In genomic region chr12:80218784-80219183, GRCm38 (mm10) we compare ENCODE assay signal across 14 mouse cellular contexts. TPM values are rescaled to one million over a fixed set of nuclear protein-coding genes. Genes with fewer than 3 reads are reported as not detected.
DNase-seq lines count a peak whose midpoint lies in the region; ATAC-seq and TF ChIP-seq lines count a peak whose summit lies in the region.
"Had no signal": no experiment of that assay in that cellular context is flagged by ENCODE, and none has a peak within 500 bp of the region (broad histone marks: within the 10 kb centered on the region; RNA-seq: fewer than 3 reads in every experiment).

No protein-coding gene starts in this region.

- no peak overlapping the region for H3K4me2 ChIP-seq in heart, embryonic 14.5 days (ENCODE audit: low read length)
- 0 out of 2 replicates have a peak overlapping the region, but pooled peaks have one; percentile 16 for H3K4me2 ChIP-seq in intestine, embryonic 14.5 days (ENCODE audit: low read length)
- no peak overlapping the region for H3K4me2 ChIP-seq in liver, embryonic 16.5 days (ENCODE audit: low read depth, low read length)
- H3K4me2 ChIP-seq: embryonic facial prominence, embryonic 13.5 days; forebrain, embryonic 12.5 days; neural tube, embryonic 15.5 days had no signal

- DNase-seq in heart, adult 8-10 months (ENCODE audit: low spot score): no peak
- DNase-seq in intestine, embryonic 14.5 days (ENCODE audit: low spot score): no peak
- DNase-seq in ovary, postnatal 36 days (ENCODE audit: low spot score): no peak
- no peak for DNase-seq in spleen, adult 12 weeks (ENCODE audit: low spot score)
- DNase-seq: adrenal gland, postnatal 36 days; thymus, adult 18-20 months had no signal

- peaks cover 2% of the 10 kb centered on the region; the same call in 1 of the 2 replicates for H3K36me3 ChIP-seq in heart, embryonic 14.5 days (ENCODE audit: control insufficient read depth, insufficient read depth, low read length)
- H3K36me3 ChIP-seq in E14TG2a.4 (ENCODE audit: insufficient read depth, low read length): peaks cover 44% of the 10 kb centered on the region
- 0 out of 2 replicates have a peak, but pooled peaks cover 5% of the 10 kb centered on the region for H3K36me3 ChIP-seq in intestine, embryonic 14.5 days (ENCODE audit: control insufficient read depth, insufficient read depth, low read length)
- H3K36me3 ChIP-seq in liver, embryonic 16.5 days (ENCODE audit: control insufficient read depth, insufficient read depth): no peaks in the 10 kb centered on the region
- H3K36me3 ChIP-seq: forebrain, embryonic 12.5 days; hindbrain, embryonic 10.5 days; neural tube, embryonic 15.5 days had no signal

- TF ChIP-seq CTCF in E14TG2a.4 (conservative IDR thresholded peaks at IDR 0.05; ENCODE audit: low read length): no peak

- 79% methylated on average over 3 of the region's 3 CpGs for WGBS in heart, embryonic 14.5 days
- 54% methylated on average over 3 of the region's 3 CpGs for WGBS in intestine, embryonic 14.5 days
- 54% methylated on average over 3 of the region's 3 CpGs for WGBS in liver, embryonic 16.5 days (ENCODE audit: insufficient replicate concordance)

- no peaks in the 10 kb centered on the region for H3K9me3 ChIP-seq in heart, embryonic 14.5 days (ENCODE audit: control insufficient read depth, low read length)
- H3K9me3 ChIP-seq in E14TG2a.4 (ENCODE audit: low read length): no peaks in the 10 kb centered on the region
- H3K9me3 ChIP-seq in intestine, embryonic 14.5 days (ENCODE audit: control insufficient read depth, low read length): no peaks in the 10 kb centered on the region
- no peaks in the 10 kb centered on the region for H3K9me3 ChIP-seq in liver, embryonic 16.5 days (replicated peaks; ENCODE audit: control insufficient read depth, low read length)
- H3K9me3 ChIP-seq: embryonic facial prominence, embryonic 13.5 days; forebrain, embryonic 12.5 days; hindbrain, embryonic 10.5 days; neural tube, embryonic 15.5 days had no signal

- peak overlapping the region; percentile 18 to 56; a peak in 2 of 4 replicates for H3K27ac ChIP-seq in heart, embryonic 14.5 days (replicated peaks in 1 of 2; ENCODE audit: control insufficient read depth in 1 of 2, insufficient read depth in 1 of 2, low read depth in 2 of 2, low read length in 2 of 2)
- peak overlapping the region; percentile 77 for H3K27ac ChIP-seq in intestine, embryonic 14.5 days (ENCODE audit: low read depth)
- peak overlapping the region; percentile 77 for H3K27ac ChIP-seq in liver, embryonic 16.5 days (ENCODE audit: low read length)
- H3K27ac ChIP-seq: embryonic facial prominence, embryonic 13.5 days; forebrain, embryonic 12.5 days; hindbrain, embryonic 10.5 days; neural tube, embryonic 15.5 days had no signal

- H3K4me3 ChIP-seq in heart, embryonic 14.5 days (ENCODE audit: control insufficient read depth in 1 of 2, insufficient read depth in 1 of 2, low read depth in 1 of 2, low read length in 2 of 2): no peak overlapping the region
- H3K4me3 ChIP-seq in E14TG2a.4 (replicated peaks; ENCODE audit: low read length): peak overlapping the region; percentile 45
- no peak overlapping the region for H3K4me3 ChIP-seq in intestine, embryonic 14.5 days (ENCODE audit: low read depth, low read length)
- no peak overlapping the region for H3K4me3 ChIP-seq in liver, embryonic 16.5 days (ENCODE audit: low read depth, low read length)
- H3K4me3 ChIP-seq: embryonic facial prominence, embryonic 13.5 days; forebrain, embryonic 12.5 days; hindbrain, embryonic 10.5 days; neural tube, embryonic 15.5 days had no signal

- no peak overlapping the region; the same call in 1 of the 2 replicates for H3K9ac ChIP-seq in heart, embryonic 14.5 days (ENCODE audit: low read length)
- no peak overlapping the region for H3K9ac ChIP-seq in intestine, embryonic 14.5 days (ENCODE audit: low read length)
- H3K9ac ChIP-seq in liver, embryonic 16.5 days (ENCODE audit: low read depth, low read length): no peak overlapping the region
- H3K9ac ChIP-seq: embryonic facial prominence, embryonic 13.5 days; forebrain, embryonic 12.5 days; neural tube, embryonic 15.5 days had no signal

- no peaks in the 10 kb centered on the region for H3K27me3 ChIP-seq in heart, embryonic 14.5 days (ENCODE audit: control insufficient read depth, insufficient read depth, low read length)
- no peaks in the 10 kb centered on the region for H3K27me3 ChIP-seq in E14TG2a.4 (ENCODE audit: insufficient read depth, low read length)
- no peaks in the 10 kb centered on the region for H3K27me3 ChIP-seq in intestine, embryonic 14.5 days (replicated peaks; ENCODE audit: control insufficient read depth, insufficient read depth, low read length)
- H3K27me3 ChIP-seq in liver, embryonic 16.5 days (ENCODE audit: control insufficient read depth, insufficient read depth, low read depth, low read length): no peaks in the 10 kb centered on the region
- H3K27me3 ChIP-seq: embryonic facial prominence, embryonic 13.5 days; forebrain, embryonic 12.5 days; neural tube, embryonic 15.5 days had no signal

- no peak for ATAC-seq in heart, embryonic 14.5 days (ENCODE audit: insufficient number of reproducible peaks, insufficient read depth, low FRiP score, low read depth)
- 0 out of 2 replicates have a peak, but pooled peaks have one; percentile 48 for ATAC-seq in intestine, embryonic 14.5 days (replicated peaks; ENCODE audit: low FRiP score, low TSS enrichment, low read depth)
- ATAC-seq in liver, embryonic 16.5 days (ENCODE audit: low read depth): peak; percentile 60
- ATAC-seq: inflammation-experienced regulatory T-cells, adult 6 months had no signal

- H3K4me1 ChIP-seq in heart, embryonic 14.5 days (ENCODE audit: control insufficient read depth in 2 of 2, insufficient read depth in 2 of 2, low read length in 2 of 2): peaks cover 53 to 92% of the 10 kb centered on the region in 2 experiments
- peaks cover 98% of the 10 kb centered on the region for H3K4me1 ChIP-seq in E14TG2a.4 (replicated peaks; ENCODE audit: low read depth, low read length)
- H3K4me1 ChIP-seq in intestine, embryonic 14.5 days (replicated peaks; ENCODE audit: control insufficient read depth, insufficient read depth, low read length): peaks cover 74% of the 10 kb centered on the region
- peaks cover 23% of the 10 kb centered on the region for H3K4me1 ChIP-seq in liver, embryonic 16.5 days (ENCODE audit: control insufficient read depth, low read depth, low read length)

RNA-seq across cellular contexts. Expression of gene Actn1, which starts 41.4 kb away (rescaled TPM):
- 38.7 and 42.7 TPM in 2 replicates for polyA plus RNA-seq in heart, embryonic 14.5 days (2014; fragmentation: Nextera tagmentation; extraction: Ambion mirVana)
- total RNA-seq in heart, adult 8-10 months (2022): 10 to 100 TPM; 22.6 to 26.7 (median 26.0) TPM
- polyA plus RNA-seq in intestine, embryonic 14.5 days (2014; fragmentation: Nextera tagmentation; extraction: Ambion mirVana): 66.0 and 68.6 TPM in 2 replicates
- polyA plus RNA-seq in liver, embryonic 16.5 days (2015; fragmentation: Nextera tagmentation; extraction: Ambion mirVana): 7.9 and 10.3 TPM in 2 replicates
